Mouse (Mus musculus) liver, postnatal 0 days (tissue): ENCODE measurements around the gene Pmis2.

Experiments used
- CTCF ChIP-seq: sonication (generic); IDR thresholded peaks from 2 replicates; pipeline ENCODE4 v1.5.1; 2016; ENCODE audit warnings: antibody characterized with exemption, low read depth
- EP300 ChIP-seq: IDR thresholded peaks from 2 replicates; pipeline ENCODE4 v1.6.1; 2016; ENCODE audit warnings: antibody characterized with exemption, low read depth, mild to moderate bottlenecking

- no peak for TF ChIP-seq CTCF
- TF ChIP-seq EP300: no peak
Measured at GRCm38 (mm10) chr7:30698589-30698988, 27.2 kb upstream of the Pmis2 start, which contains the start of gene 2200002J24Rik.
